Mouse (Mus musculus): Measurements from ENCODE around the gene Snrpb.

Snrpb gene

GRCm38 (mm10) chr2:130143011-130143410 is 36.2 kb downstream of the Snrpb start:
- in situ Hi-C loops (cut with MboI): no loop called here

GRCm38 (mm10) chr2:130129687-130130086 is 49.5 kb downstream of the Snrpb start:
- in situ Hi-C loops (cut with MboI): no loop called here

- in situ Hi-C loops (cut with MboI): no loop called here
Measured at GRCm38 (mm10) chr2:130126073-130126472, 53.1 kb downstream of the Snrpb start.

- in situ Hi-C loops (cut with MboI): no loop called here
Measured at GRCm38 (mm10) chr2:130125279-130126059, 53.7 kb downstream of the Snrpb start.

All from mature B cell (primary cell).